Mouse (Mus musculus): ENCODE data around the gene Cdh13. TPM values are rescaled to one million over a fixed set of nuclear protein-coding genes. Genes with fewer than 3 reads are reported as not detected.

Gene Cdh13
- polyA plus RNA-seq, 1 experiment from 2014 or later = 49.5 TPM

DNA sequence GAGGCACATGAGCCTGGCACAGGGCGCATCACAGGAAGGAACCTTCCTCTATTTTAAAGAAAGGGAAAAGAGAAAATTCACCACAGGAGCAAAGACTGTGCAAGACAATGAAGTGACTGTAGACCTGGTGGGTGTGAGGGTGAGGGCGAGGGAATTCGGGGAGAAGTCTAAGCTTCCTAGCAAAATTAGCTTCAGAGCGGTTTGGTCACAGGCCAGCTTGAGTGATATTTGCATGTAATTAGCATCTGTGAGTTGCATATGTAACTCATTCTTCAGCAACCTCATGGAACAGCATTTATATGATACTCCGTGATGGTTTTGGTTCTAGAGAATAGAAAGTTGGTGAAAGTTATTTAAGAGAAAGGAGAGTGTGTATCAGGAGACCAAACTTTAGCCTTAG, 73.5 kb downstream of the Cdh13 start:
- no peak for ATAC-seq
- no peaks in the 10 kb centered on the region for H3K27me3 ChIP-seq
- H3K4me1 ChIP-seq = peaks cover 10% of the 10 kb centered on the region; the same call in 1 of the 2 replicates
- no peaks in the 10 kb centered on the region for H3K36me3 ChIP-seq (ENCODE audit: poor library complexity, severe bottlenecking)
- H3K27ac ChIP-seq = no peak overlapping the region
- H3K4me3 ChIP-seq = no peak overlapping the region
- no peak overlapping the region for H3K9ac ChIP-seq
- H3K4me2 ChIP-seq = no peak overlapping the region
- WGBS = 78% methylated on average over 5 of the region's 5 CpGs
- H3K9me3 ChIP-seq (replicated peaks) = no peaks in the 10 kb centered on the region

DNA sequence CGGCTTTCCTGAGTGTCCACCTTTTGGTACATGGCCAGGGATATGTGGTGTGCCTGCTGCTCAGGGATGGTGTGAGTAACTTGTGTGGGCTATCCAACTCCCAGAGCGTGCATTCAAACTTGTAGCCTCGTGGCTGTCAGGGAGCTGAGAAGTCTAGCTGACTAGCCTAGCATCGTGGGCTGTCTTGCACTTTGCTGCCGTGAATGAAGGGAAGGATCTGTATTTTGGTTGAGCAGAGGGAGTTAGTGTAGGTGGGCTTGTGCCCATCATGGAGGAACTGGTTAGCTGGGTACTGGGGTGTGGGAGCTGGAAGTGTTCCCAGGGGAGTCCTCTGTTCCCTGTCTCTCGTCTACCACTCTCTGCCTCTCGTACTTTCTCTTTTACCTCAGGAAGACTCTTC, 74.1 kb downstream of the Cdh13 start:
- Histone ChIP-seq H3K27ac (no peak overlapping the region), H3K4me3 (no peak overlapping the region), H3K4me1 (peaks cover 10% of the 10 kb centered on the region; the same call in 1 of the 2 replicates), H3K36me3 (ENCODE audit: poor library complexity, severe bottlenecking) (no peaks in the 10 kb centered on the region), H3K9me3 (replicated peaks) (no peaks in the 10 kb centered on the region), H3K9ac (no peak overlapping the region), H3K27me3 (no peaks in the 10 kb centered on the region), H3K4me2 (no peak overlapping the region)
- no peak for ATAC-seq
- WGBS = 94% methylated on average over 7 of the region's 7 CpGs

DNA sequence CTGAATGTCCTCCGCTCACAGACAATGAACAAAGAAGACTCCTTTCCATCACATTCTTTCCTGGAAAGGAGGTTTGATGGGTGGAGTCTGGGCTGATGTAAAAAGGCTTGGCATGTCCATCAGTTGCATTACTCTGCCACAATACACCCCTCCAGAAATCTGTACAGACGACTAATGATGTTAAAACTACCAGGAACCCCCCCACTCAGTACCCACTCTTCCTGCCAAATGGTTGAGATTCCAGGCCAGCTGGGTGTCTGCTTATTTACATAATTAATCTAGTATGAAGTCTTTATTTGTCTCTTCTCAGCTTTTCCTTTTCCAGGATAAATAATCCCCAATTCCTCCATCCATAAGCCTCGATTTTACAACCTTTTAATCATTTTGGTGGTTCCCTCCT, 80.2 kb downstream of the Cdh13 start:
- Histone ChIP-seq H3K27me3 (no peaks in the 10 kb centered on the region), H3K27ac (peak overlapping the region; percentile 6; the same call in 1 of the 2 replicates), H3K4me2 (no peak overlapping the region), H3K4me1 (peaks cover 15% of the 10 kb centered on the region), H3K4me3 (no peak overlapping the region), H3K36me3 (ENCODE audit: poor library complexity, severe bottlenecking) (no peaks in the 10 kb centered on the region), H3K9me3 (replicated peaks) (no peaks in the 10 kb centered on the region), H3K9ac (no peak overlapping the region)
- peak; percentile 45; the same call in 1 of the 2 replicates for ATAC-seq
- WGBS = 54% methylated on average over 3 of the region's 3 CpGs

DNA sequence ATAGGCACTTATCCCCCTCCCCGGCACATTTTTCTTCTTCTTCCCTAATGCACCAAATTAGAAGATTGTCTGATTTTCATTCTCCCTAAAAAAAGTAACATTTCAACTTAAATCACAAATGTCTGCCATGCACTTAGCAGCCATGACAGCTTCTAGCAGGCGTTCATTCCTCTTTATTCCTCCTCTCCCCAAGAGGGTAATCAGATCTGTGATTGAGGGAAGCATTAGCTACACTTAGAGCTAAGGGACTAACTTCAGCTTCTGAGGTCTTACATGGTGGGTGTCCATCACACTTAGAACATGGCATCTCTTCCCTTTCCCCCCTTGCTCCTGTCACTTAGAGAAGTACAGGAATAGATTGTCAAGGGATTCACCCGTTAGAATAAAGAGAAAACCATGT, 89.6 kb downstream of the Cdh13 start:
- 89% methylated on average over 3 of the region's 3 CpGs for WGBS
- no peaks in the 10 kb centered on the region for H3K27me3 ChIP-seq
- no peak overlapping the region for H3K27ac ChIP-seq
- no peak overlapping the region for H3K4me2 ChIP-seq
- peaks cover 19% of the 10 kb centered on the region; the same call in 1 of the 2 replicates for H3K4me1 ChIP-seq
- ATAC-seq = no peak; the same call in 1 of the 2 replicates
- no peaks in the 10 kb centered on the region for H3K9me3 ChIP-seq (replicated peaks)
- H3K4me3 ChIP-seq = no peak overlapping the region
- H3K36me3 ChIP-seq (ENCODE audit: poor library complexity, severe bottlenecking) = no peaks in the 10 kb centered on the region
- H3K9ac ChIP-seq = no peak overlapping the region

DNA sequence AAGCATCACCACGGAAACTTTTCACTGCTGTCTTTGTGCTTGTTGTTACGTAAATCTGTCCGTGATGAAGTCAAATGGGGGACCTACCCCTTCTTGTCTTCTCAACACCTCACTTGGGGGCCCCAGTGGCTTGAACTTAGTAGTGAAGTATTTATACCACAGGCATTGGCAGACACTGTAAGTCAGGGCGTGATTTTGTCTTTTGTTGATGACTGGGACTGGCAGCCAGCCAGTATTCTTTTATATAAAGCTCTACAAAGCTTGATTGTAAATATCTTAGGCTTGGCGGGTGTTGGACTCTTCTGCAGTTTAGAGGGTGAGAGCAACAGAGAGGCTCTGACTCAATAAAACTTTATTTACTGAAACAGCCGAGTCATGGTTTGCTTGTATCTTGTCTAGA, 91.2 kb downstream of the Cdh13 start:
- Histone ChIP-seq H3K4me3 (no peak overlapping the region), H3K27ac (no peak overlapping the region), H3K27me3 (no peaks in the 10 kb centered on the region), H3K4me1 (peaks cover 29% of the 10 kb centered on the region; the same call in 1 of the 2 replicates), H3K36me3 (ENCODE audit: poor library complexity, severe bottlenecking) (no peaks in the 10 kb centered on the region), H3K9me3 (replicated peaks) (no peaks in the 10 kb centered on the region), H3K9ac (no peak overlapping the region), H3K4me2 (no peak overlapping the region)
- no peak for ATAC-seq
- WGBS = 38% methylated on average over 6 of the region's 6 CpGs

DNA sequence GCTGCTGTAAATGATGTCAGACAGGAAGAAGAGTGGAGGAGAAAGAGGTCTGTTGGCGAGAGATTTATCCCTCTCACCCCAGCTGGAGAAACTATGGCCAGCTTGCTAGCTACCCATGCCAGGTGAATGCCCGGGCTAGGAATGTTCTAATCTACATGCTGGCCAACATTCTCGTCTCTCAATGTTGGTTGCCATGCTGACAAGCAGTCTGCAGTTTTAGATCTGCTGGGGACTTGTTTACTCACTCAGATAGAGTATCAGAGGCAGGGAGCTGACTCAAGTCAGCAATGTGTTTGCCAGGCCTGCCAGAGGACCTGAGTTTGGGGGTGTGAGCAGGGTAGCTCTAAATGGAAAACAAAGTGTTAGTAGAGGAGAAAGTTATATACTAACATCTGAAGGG, 93.3 kb downstream of the Cdh13 start:
- Histone ChIP-seq H3K9ac (no peak overlapping the region), H3K4me1 (peaks cover 44% of the 10 kb centered on the region), H3K36me3 (ENCODE audit: poor library complexity, severe bottlenecking) (no peaks in the 10 kb centered on the region), H3K27me3 (no peaks in the 10 kb centered on the region), H3K9me3 (replicated peaks) (no peaks in the 10 kb centered on the region), H3K27ac (no peak overlapping the region), H3K4me3 (no peak overlapping the region), H3K4me2 (no peak overlapping the region)
- 57% methylated on average over 3 of the region's 3 CpGs for WGBS
- ATAC-seq = no peak

DNA sequence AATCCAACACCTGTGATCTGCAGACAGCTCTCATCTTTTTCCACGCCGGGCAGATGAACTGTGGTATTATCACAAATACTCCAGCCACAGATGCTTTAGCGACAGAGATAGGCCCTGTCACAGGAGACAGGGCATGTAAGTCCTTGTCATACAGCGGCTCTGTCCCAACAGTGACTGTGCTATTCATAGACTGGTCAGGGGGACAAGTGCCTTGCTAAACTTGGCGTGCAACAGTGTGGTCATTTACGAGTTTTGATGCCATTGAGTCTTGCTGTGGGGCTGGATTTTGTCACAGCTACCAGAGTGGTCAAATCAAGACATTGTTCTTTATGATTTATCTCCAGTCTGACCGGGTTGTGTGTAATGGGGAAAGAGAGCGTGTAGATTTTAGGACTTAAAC, 95.5 kb downstream of the Cdh13 start:
- Histone ChIP-seq H3K27ac (no peak overlapping the region), H3K9ac (no peak overlapping the region), H3K36me3 (ENCODE audit: poor library complexity, severe bottlenecking) (no peaks in the 10 kb centered on the region), H3K27me3 (no peaks in the 10 kb centered on the region), H3K4me1 (peaks cover 53% of the 10 kb centered on the region), H3K4me3 (no peak overlapping the region), H3K4me2 (no peak overlapping the region), H3K9me3 (replicated peaks) (no peaks in the 10 kb centered on the region)
- WGBS = 83% methylated on average over 8 of the region's 8 CpGs
- ATAC-seq = no peak

DNA sequence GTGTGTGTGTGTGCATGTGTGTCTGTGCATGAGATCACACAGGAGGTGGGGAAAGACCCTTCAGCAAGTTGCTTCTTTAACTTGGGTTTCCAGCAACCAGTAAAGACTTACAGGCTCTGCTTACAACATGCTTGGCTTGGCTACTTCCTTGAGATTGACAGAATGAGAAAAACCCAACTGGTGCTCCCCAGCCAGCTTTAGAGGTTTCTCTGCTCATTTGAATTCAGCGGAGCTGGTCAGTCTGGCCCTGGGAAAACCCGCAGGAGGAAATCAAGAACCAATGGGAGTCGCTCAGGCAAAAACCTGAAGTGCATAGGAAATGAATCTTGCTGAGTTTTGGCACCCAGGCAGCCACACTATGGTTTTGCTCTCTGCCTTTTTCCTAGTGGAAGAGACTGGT, 96.1 kb downstream of the Cdh13 start:
- Histone ChIP-seq H3K4me3 (no peak overlapping the region), H3K9me3 (replicated peaks) (no peaks in the 10 kb centered on the region), H3K9ac (no peak overlapping the region), H3K27me3 (no peaks in the 10 kb centered on the region), H3K27ac (peak overlapping the region; percentile 31; the same call in 1 of the 2 replicates), H3K36me3 (ENCODE audit: poor library complexity, severe bottlenecking) (no peaks in the 10 kb centered on the region), H3K4me1 (peaks cover 47% of the 10 kb centered on the region), H3K4me2 (no peak overlapping the region)
- peak; percentile 72 for ATAC-seq
- 11% methylated on average over 3 of the region's 3 CpGs for WGBS

DNA sequence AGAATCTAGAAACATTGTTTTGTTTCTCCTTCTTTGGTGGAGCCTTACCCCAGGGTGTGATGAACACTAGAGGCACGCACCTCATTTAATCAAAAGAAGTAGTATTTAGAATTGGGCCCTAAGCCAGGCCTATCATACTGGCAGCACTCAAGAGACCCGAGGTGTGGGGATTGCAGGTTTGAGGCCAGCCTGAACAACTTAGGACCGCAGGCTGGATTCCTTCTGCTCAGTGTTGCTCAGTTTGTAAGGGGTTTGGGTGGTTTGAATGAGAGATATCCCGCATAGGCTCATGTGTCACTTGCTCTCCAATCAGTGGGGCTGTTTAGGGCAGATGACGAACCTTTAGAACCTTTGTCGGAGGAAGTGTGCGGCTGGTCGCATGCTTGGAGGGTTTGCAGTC, 96.5 kb downstream of the Cdh13 start:
- H3K4me2 ChIP-seq = no peak overlapping the region
- peak; percentile 20; the same call in 1 of the 2 replicates for ATAC-seq
- peaks cover 43% of the 10 kb centered on the region for H3K4me1 ChIP-seq
- H3K9ac ChIP-seq = no peak overlapping the region
- 49% methylated on average over 8 of the region's 8 CpGs for WGBS
- no peaks in the 10 kb centered on the region for H3K27me3 ChIP-seq
- peak overlapping the region; percentile 54; the same call in 1 of the 2 replicates for H3K27ac ChIP-seq
- H3K9me3 ChIP-seq (replicated peaks) = no peaks in the 10 kb centered on the region
- H3K4me3 ChIP-seq = no peak overlapping the region
- no peaks in the 10 kb centered on the region for H3K36me3 ChIP-seq (ENCODE audit: poor library complexity, severe bottlenecking)

DNA sequence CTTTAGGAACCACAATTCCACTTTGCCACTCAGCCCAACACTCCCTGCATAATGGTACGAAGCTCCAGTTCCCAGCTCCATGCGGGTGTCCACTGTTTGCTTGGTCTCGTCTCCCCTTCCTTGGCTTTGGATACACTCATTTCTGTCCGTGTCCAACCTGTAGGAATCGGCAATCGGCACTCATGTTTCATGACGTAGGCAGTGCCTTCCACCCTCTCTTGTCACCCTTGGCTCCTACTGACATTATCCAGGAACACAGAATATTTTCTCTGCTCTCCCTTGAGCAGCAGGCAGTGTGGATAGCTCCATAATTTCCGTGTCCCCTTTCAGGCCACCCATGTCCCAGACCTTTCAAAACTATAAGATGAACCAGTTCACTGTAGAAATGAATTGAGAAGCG, 97.2 kb downstream of the Cdh13 start:
- no peaks in the 10 kb centered on the region for H3K36me3 ChIP-seq (ENCODE audit: poor library complexity, severe bottlenecking)
- H3K27me3 ChIP-seq = no peaks in the 10 kb centered on the region
- H3K9ac ChIP-seq = no peak overlapping the region
- peaks cover 43% of the 10 kb centered on the region for H3K4me1 ChIP-seq
- 58% methylated on average over 9 of the region's 9 CpGs for WGBS
- ATAC-seq = no peak
- H3K9me3 ChIP-seq (replicated peaks) = no peaks in the 10 kb centered on the region
- H3K4me3 ChIP-seq = no peak overlapping the region
- H3K4me2 ChIP-seq = no peak overlapping the region
- no peak overlapping the region for H3K27ac ChIP-seq

DNA sequence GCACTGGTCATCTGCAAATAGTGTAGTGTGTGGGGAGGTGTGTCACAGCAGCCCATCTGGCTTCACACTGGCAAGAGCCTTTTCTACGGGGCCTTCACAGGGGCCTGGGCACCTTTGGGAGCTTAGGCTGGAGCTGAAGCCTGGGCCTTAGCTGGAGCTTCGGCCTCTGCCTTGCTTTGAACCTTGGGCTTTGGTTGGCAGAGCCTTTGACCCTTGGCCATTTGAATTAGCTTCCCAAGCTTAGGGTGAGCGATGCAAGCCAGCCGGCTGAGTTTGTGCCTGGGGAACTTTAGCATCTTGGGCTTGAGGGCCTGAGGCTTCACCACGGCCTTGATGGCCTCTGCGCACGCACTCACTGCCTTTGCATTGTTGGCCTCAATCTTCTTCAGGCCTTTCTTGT, 98.1 kb downstream of the Cdh13 start:
- Histone ChIP-seq H3K27me3 (no peaks in the 10 kb centered on the region), H3K4me2 (no peak overlapping the region), H3K9me3 (replicated peaks) (no peaks in the 10 kb centered on the region), H3K4me3 (no peak overlapping the region), H3K27ac (no peak overlapping the region), H3K36me3 (ENCODE audit: poor library complexity, severe bottlenecking) (no peaks in the 10 kb centered on the region), H3K4me1 (peaks cover 41% of the 10 kb centered on the region), H3K9ac (no peak overlapping the region)
- WGBS = 92% methylated on average over 7 of the region's 7 CpGs
- ATAC-seq = no peak

DNA sequence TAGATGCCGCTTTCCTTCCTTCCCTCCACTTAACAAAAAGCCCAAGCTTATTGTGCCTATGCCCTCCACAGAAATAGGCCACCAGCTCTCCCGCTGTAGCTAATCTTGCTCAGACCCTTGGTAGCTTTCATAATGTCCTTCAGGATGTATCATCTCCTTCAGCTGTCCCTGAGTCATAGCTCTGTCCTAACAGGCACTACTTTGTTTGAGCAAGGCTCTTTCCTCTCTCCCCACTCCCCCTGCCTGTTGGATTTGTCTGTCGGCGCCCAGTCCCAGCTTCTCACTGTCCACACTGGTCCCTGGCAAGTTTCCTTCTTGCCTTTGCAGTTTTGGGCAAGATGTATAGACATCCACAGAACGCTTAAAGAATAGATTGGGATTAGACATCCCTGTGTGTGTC, 100.8 kb downstream of the Cdh13 start:
- Histone ChIP-seq H3K4me1 (peaks cover 31% of the 10 kb centered on the region), H3K9me3 (replicated peaks) (no peaks in the 10 kb centered on the region), H3K4me2 (no peak overlapping the region), H3K9ac (no peak overlapping the region), H3K27ac (no peak overlapping the region), H3K27me3 (no peaks in the 10 kb centered on the region), H3K4me3 (no peak overlapping the region), H3K36me3 (ENCODE audit: poor library complexity, severe bottlenecking) (no peaks in the 10 kb centered on the region)
- no peak for ATAC-seq
- 89% methylated on average over 5 of the region's 5 CpGs for WGBS

DNA sequence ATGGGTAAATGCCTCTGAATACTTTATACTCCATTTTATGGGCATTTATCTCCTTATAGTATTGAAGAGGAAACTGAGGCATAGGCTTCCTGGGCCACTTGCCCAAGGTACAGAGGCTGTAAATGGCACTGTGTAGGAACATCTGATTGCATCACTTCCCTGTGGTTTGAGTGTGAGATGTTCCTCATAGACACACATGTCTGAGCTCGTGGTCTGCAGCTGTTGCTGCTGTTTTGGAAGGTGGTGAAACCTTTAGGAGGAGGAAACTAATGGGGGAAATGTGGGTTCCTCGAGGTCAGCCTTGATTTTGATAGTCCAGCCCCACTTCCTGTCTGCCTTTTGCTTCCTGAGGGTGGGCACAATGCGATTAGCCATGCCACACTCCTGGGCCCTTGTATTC, 105.9 kb downstream of the Cdh13 start:
- Histone ChIP-seq H3K27me3 (no peaks in the 10 kb centered on the region), H3K27ac (no peak overlapping the region), H3K9me3 (replicated peaks) (no peaks in the 10 kb centered on the region), H3K9ac (no peak overlapping the region), H3K36me3 (ENCODE audit: poor library complexity, severe bottlenecking) (no peaks in the 10 kb centered on the region), H3K4me3 (no peak overlapping the region), H3K4me1 (no peaks in the 10 kb centered on the region), H3K4me2 (no peak overlapping the region)
- WGBS = 81% methylated on average over 3 of the region's 3 CpGs
- ATAC-seq = no peak
